Mouse (Mus musculus): ENCODE results near the gene Zc3h12d. TPM values are rescaled to one million over a fixed set of nuclear protein-coding genes. Genes with fewer than 3 reads are reported as not detected.

Gene Zc3h12d
- total and polyA plus RNA-seq, 2 experiments from 2014 or later: 0.04 to 0.20 TPM

GRCm38 (mm10) chr10:7802519-7803140, 29.6 kb upstream of the Zc3h12d start:
- Histone ChIP-seq H3K27ac (ENCODE audit: low read depth) (no peak overlapping the region), H3K4me1 (ENCODE audit: control insufficient read depth, insufficient read depth) (no peaks in the 10 kb centered on the region), H3K9ac (replicated peaks; ENCODE audit: low read depth, low read length) (no peak overlapping the region), H3K27me3 (ENCODE audit: control insufficient read depth, insufficient read depth, low read length) (no peaks in the 10 kb centered on the region), H3K4me2 (ENCODE audit: low read depth, low read length) (no peak overlapping the region), H3K9me3 (replicated peaks; ENCODE audit: control insufficient read depth, low read length) (no peaks in the 10 kb centered on the region), H3K4me3 (ENCODE audit: low read depth, low read length) (no peak overlapping the region), H3K36me3 (replicated peaks; ENCODE audit: control insufficient read depth, insufficient read depth, low read length) (peaks cover 84% of the 10 kb centered on the region)
- 87% methylated on average over 2 of the region's 2 CpGs for whole genome bisulfite sequencing
- no peak for TF ChIP-seq CTCF (IDR thresholded peaks at IDR 0.05; ENCODE audit: low read depth)
- no peak for TF ChIP-seq EP300 (IDR thresholded peaks at IDR 0.05; ENCODE audit: low read depth)
- DNase-seq (ENCODE audit: low spot score): no peak
- ATAC-seq (ENCODE audit: insufficient read depth, low read depth): no peak

DNA sequence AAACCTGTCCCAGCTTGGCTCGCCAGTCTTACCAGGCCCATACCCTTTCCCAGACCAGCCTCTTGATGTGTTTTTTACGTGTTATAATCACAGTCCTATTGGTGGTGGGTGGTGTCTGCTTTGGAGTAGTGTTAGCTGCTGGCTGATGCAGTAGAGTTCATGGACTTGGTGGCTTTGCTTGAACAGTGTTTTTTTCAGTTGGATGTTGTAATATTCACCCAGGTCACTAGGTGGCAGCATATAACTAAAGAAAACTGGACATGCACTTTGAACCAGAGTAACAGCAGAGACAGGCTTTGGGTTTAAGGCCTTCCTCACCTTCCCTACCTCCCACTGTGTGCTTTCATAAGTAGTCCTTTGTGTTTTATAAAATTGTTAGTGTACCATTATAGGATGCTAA, 22.3 kb upstream of the Zc3h12d start:
- H3K36me3 ChIP-seq (replicated peaks; ENCODE audit: control insufficient read depth, insufficient read depth, low read length): peaks cover 76% of the 10 kb centered on the region
- DNase-seq (ENCODE audit: low spot score): peak; percentile 67

DNA sequence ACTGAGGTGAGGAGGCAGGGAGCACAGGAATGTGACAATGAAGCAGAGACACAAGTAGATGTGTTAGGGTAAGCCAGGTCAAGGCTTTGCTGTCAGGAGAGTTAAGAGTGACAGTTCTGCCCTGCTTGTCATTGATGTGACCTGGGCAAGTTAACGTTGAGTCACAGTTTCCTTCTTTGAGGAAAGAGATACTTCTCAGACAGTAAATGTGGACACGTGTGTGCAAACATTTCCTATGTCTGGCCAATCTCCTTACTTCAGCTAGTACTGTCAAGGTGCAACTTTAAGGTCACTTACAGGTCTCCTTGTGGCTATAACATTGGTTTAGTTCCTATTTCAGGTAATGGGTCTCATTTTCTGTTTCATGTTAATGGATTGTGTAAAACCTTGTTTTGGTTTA, 15.8 kb upstream of the Zc3h12d start:
- no peaks in the 10 kb centered on the region for H3K4me1 ChIP-seq (ENCODE audit: control insufficient read depth, insufficient read depth)
- H3K4me2 ChIP-seq (ENCODE audit: low read depth, low read length): no peak overlapping the region
- no peaks in the 10 kb centered on the region for H3K27me3 ChIP-seq (ENCODE audit: control insufficient read depth, insufficient read depth, low read length)
- ATAC-seq (ENCODE audit: insufficient read depth, low read depth): no peak
- DNase-seq (ENCODE audit: low spot score): no peak
- no peak overlapping the region for H3K9ac ChIP-seq (replicated peaks; ENCODE audit: low read depth, low read length)
- TF ChIP-seq CTCF (IDR thresholded peaks at IDR 0.05; ENCODE audit: low read depth): no peak
- TF ChIP-seq EP300 (IDR thresholded peaks at IDR 0.05; ENCODE audit: low read depth): no peak
- peaks cover 64% of the 10 kb centered on the region for H3K36me3 ChIP-seq (replicated peaks; ENCODE audit: control insufficient read depth, insufficient read depth, low read length)
- no peak overlapping the region for H3K27ac ChIP-seq (ENCODE audit: low read depth)
- H3K4me3 ChIP-seq (ENCODE audit: low read depth, low read length): no peak overlapping the region
- H3K9me3 ChIP-seq (replicated peaks; ENCODE audit: control insufficient read depth, low read length): no peaks in the 10 kb centered on the region
- 49% methylated on average over 2 of the region's 2 CpGs for WGBS

More for the DNA sequence above, 22.3 kb upstream of the Zc3h12d start:
- Histone ChIP-seq H3K27ac (ENCODE audit: low read depth) (no peak overlapping the region), H3K27me3 (ENCODE audit: control insufficient read depth, insufficient read depth, low read length) (no peaks in the 10 kb centered on the region), H3K4me2 (ENCODE audit: low read depth, low read length) (no peak overlapping the region), H3K4me1 (ENCODE audit: control insufficient read depth, insufficient read depth) (no peaks in the 10 kb centered on the region), H3K4me3 (ENCODE audit: low read depth, low read length) (no peak overlapping the region), H3K9me3 (replicated peaks; ENCODE audit: control insufficient read depth, low read length) (no peaks in the 10 kb centered on the region), H3K9ac (replicated peaks; ENCODE audit: low read depth, low read length) (no peak overlapping the region)
- TF ChIP-seq EP300 (IDR thresholded peaks at IDR 0.05; ENCODE audit: low read depth): no peak
- peak; percentile 74 for TF ChIP-seq CTCF (IDR thresholded peaks at IDR 0.05; ENCODE audit: low read depth)
- peak; percentile 49; the same call in 1 of the 2 replicates for ATAC-seq (ENCODE audit: insufficient read depth, low read depth)
- WGBS: 55% methylated on average over 2 of the region's 2 CpGs

DNA sequence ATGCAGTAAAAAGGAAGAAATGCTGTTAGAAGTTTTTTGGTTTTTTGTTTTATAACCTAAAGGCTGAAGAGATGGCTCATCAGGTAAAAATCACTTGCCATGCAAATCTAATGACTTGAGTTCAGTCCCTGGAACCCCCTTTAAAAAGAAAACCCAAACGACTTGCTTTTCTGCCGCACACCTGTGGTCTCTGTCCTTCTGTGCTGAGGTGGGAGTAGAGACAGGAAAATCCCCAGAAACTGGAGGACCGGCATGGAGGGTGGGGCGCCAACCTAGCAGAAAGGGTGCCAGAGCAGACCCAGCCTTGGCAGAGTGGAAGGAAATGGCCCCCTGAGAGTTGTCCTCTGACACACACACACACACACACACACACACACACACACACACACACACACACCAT, 13.6 kb upstream of the Zc3h12d start:
- H3K36me3 ChIP-seq (replicated peaks; ENCODE audit: control insufficient read depth, insufficient read depth, low read length): peaks cover 60% of the 10 kb centered on the region

DNA sequence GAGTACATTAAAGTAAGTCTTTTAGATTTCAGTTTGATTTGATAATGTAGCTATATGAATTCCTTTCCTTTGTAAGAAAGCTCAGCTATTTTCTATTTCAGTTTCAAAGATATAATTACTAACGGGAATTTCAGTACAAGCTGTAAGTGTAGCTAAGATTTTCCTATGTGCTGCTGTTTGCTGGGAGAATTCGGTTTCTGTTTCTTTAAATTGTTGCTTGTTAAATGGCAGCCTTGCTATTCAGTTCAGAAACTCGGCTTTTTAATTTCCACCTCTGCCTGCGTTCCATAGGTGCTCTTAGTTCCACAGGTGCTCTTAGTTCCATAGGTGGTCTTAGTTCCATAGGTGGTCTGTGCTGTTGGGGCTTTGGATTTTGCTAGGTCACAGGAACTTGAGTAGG, 13.1 kb upstream of the Zc3h12d start:
- no peaks in the 10 kb centered on the region for H3K4me1 ChIP-seq (ENCODE audit: control insufficient read depth, insufficient read depth)
- DNase-seq (ENCODE audit: low spot score): no peak

More for the DNA sequence above, 13.6 kb upstream of the Zc3h12d start:
- no peak overlapping the region for H3K4me2 ChIP-seq (ENCODE audit: low read depth, low read length)
- H3K9me3 ChIP-seq (replicated peaks; ENCODE audit: control insufficient read depth, low read length): no peaks in the 10 kb centered on the region
- H3K27me3 ChIP-seq (ENCODE audit: control insufficient read depth, insufficient read depth, low read length): no peaks in the 10 kb centered on the region
- H3K9ac ChIP-seq (replicated peaks; ENCODE audit: low read depth, low read length): no peak overlapping the region
- WGBS: 86% methylated on average over 4 of the region's 4 CpGs
- TF ChIP-seq EP300 (IDR thresholded peaks at IDR 0.05; ENCODE audit: low read depth) (no peak), CTCF (IDR thresholded peaks at IDR 0.05; ENCODE audit: low read depth) (no peak)
- no peak for ATAC-seq (ENCODE audit: insufficient read depth, low read depth)
- H3K27ac ChIP-seq (ENCODE audit: low read depth): no peak overlapping the region
- H3K4me1 ChIP-seq (ENCODE audit: control insufficient read depth, insufficient read depth): no peaks in the 10 kb centered on the region
- no peak for DNase-seq (ENCODE audit: low spot score)
- no peak overlapping the region for H3K4me3 ChIP-seq (ENCODE audit: low read depth, low read length)

DNA sequence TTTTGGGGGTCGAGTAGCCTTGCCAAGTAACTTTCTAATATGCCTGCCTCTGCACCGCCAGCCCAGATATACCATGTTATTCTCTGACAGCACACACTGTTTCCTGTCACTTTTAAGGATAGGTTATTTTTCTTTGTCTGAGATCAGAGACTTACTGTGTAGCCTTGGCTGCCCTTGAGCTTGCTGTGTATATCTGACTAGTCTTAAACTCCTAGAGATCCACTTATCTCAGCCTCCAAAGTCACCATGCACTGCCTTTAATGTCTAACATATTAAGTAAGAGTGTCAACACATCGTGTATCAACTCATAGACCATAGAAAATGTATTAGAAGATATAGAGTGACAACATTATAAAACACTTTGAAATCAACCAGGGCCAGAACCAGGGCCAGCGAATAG, 12.7 kb upstream of the Zc3h12d start:
- H3K4me2 ChIP-seq (ENCODE audit: low read depth, low read length): no peak overlapping the region
- 74% methylated on average over 4 of the region's 4 CpGs for WGBS
- peaks cover 55% of the 10 kb centered on the region for H3K36me3 ChIP-seq (replicated peaks; ENCODE audit: control insufficient read depth, insufficient read depth, low read length)
- ATAC-seq (ENCODE audit: insufficient read depth, low read depth): no peak
- no peak for DNase-seq (ENCODE audit: low spot score)
- H3K9ac ChIP-seq (replicated peaks; ENCODE audit: low read depth, low read length): no peak overlapping the region
- no peak overlapping the region for H3K27ac ChIP-seq (ENCODE audit: low read depth)
- no peaks in the 10 kb centered on the region for H3K27me3 ChIP-seq (ENCODE audit: control insufficient read depth, insufficient read depth, low read length)
- H3K4me3 ChIP-seq (ENCODE audit: low read depth, low read length): no peak overlapping the region
- H3K9me3 ChIP-seq (replicated peaks; ENCODE audit: control insufficient read depth, low read length): no peaks in the 10 kb centered on the region
- TF ChIP-seq CTCF (IDR thresholded peaks at IDR 0.05; ENCODE audit: low read depth) (no peak), EP300 (IDR thresholded peaks at IDR 0.05; ENCODE audit: low read depth) (no peak)
- H3K4me1 ChIP-seq (ENCODE audit: control insufficient read depth, insufficient read depth): no peaks in the 10 kb centered on the region

More for the DNA sequence above, 13.1 kb upstream of the Zc3h12d start:
- no peaks in the 10 kb centered on the region for H3K27me3 ChIP-seq (ENCODE audit: control insufficient read depth, insufficient read depth, low read length)
- no peak overlapping the region for H3K4me3 ChIP-seq (ENCODE audit: low read depth, low read length)
- no peak overlapping the region for H3K9ac ChIP-seq (replicated peaks; ENCODE audit: low read depth, low read length)
- no peak overlapping the region for H3K4me2 ChIP-seq (ENCODE audit: low read depth, low read length)
- no peaks in the 10 kb centered on the region for H3K9me3 ChIP-seq (replicated peaks; ENCODE audit: control insufficient read depth, low read length)
- no peak for TF ChIP-seq EP300 (IDR thresholded peaks at IDR 0.05; ENCODE audit: low read depth)
- TF ChIP-seq CTCF (IDR thresholded peaks at IDR 0.05; ENCODE audit: low read depth): no peak
- peaks cover 58% of the 10 kb centered on the region for H3K36me3 ChIP-seq (replicated peaks; ENCODE audit: control insufficient read depth, insufficient read depth, low read length)
- WGBS: 87% methylated on average over 4 of the region's 4 CpGs
- no peak overlapping the region for H3K27ac ChIP-seq (ENCODE audit: low read depth)
- ATAC-seq (ENCODE audit: insufficient read depth, low read depth): no peak
